Mouse (Mus musculus) midbrain, embryonic 16.5 days (tissue): Measurements from ENCODE around the gene Igsf21. TPM values are rescaled to one million over a fixed set of nuclear protein-coding genes. Genes with fewer than 3 reads are reported as not detected.

Source experiments
- ATAC-seq: fragments of 200-750 bp; cut with Nextera tagmentation; 2 replicates; pipeline ENCODE4 v1.8.0; 2017; ENCODE audit warnings: moderate TSS enrichment
- H3K27ac ChIP-seq: fragments of 300-500 bp; sonication (generic); 2 replicates; pipeline ENCODE4 v1.5.1; 2014; ENCODE audit warnings: mild to moderate bottlenecking, low read length, mixed read lengths
- H3K27me3 ChIP-seq: fragments of 300-500 bp; sonication (generic); 2 replicates; pipeline ENCODE4 v1.6.1; 2014; ENCODE audit warnings: low read depth, low read length, mixed read lengths; ENCODE audit not compliant: control insufficient read depth, insufficient read depth
- H3K36me3 ChIP-seq: fragments of 300-500 bp; sonication (generic); 2 replicates; pipeline ENCODE4 v1.6.1; 2014; ENCODE audit warnings: mild to moderate bottlenecking, low read length, moderate library complexity, mixed read lengths; ENCODE audit not compliant: control insufficient read depth, insufficient read depth
- H3K4me1 ChIP-seq: fragments of 300-500 bp; sonication (generic); 2 replicates; pipeline ENCODE4 v1.6.1; 2014; ENCODE audit warnings: mild to moderate bottlenecking, low read length, mixed read lengths; ENCODE audit not compliant: control insufficient read depth, insufficient read depth
- H3K4me2 ChIP-seq: fragments of 300-500 bp; sonication (generic); 2 replicates; pipeline ENCODE4 v1.6.1; 2014; ENCODE audit warnings: mild to moderate bottlenecking, low read length, mixed read lengths
- H3K4me3 ChIP-seq: fragments of 300-500 bp; sonication (generic); 2 replicates; pipeline ENCODE4 v1.5.1; 2014; ENCODE audit warnings: low read depth, mild to moderate bottlenecking, low read length, moderate library complexity, mixed read lengths
- H3K9ac ChIP-seq: fragments of 300-500 bp; sonication (generic); 2 replicates; pipeline ENCODE4 v1.6.1; 2014; ENCODE audit warnings: low read depth, low read length, mixed read lengths
- H3K9me3 ChIP-seq: fragments of 300-500 bp; sonication (generic); replicated peaks from 2 replicates; pipeline ENCODE4 v1.6.1; 2014; ENCODE audit warnings: mild to moderate bottlenecking, low read length, mixed read lengths; ENCODE audit not compliant: control insufficient read depth, poor library complexity, severe bottlenecking
- WGBS: fragments of 180-500 bp; shearing (Covaris S2); extraction: QIAGEN DNeasy Blood & Tissue Kit; methylation state at CpG from one replicate; pipeline ENCODE4 v1.1.7; 2014; 5-methylcytosine and 5-hydroxymethylcytosine counted together
- polyA plus RNA-seq: library from polyadenylated mRNA; unstranded; fragments of >200 nt; fragmentation: Nextera tagmentation; extraction: Ambion mirVana; gene quantifications from 2 replicates; pipeline ENCODE4 v1.2.1, GENCODE M21; 2015

The Igsf21 gene
- polyA plus RNA-seq, 1 experiment from 2014 or later = 119 TPM

- no peak overlapping the region for H3K9ac ChIP-seq
- ATAC-seq = 0 out of 2 replicates have a peak, but pooled peaks have one; percentile 6
- no peaks in the 10 kb centered on the region for H3K36me3 ChIP-seq
- H3K27me3 ChIP-seq = no peaks in the 10 kb centered on the region
- no peak overlapping the region for H3K27ac ChIP-seq
- WGBS = 68% methylated on average over 6 of the region's 6 CpGs
- H3K4me1 ChIP-seq = peaks cover 13% of the 10 kb centered on the region; the same call in 1 of the 2 replicates
- H3K4me3 ChIP-seq = no peak overlapping the region
- no peak overlapping the region for H3K4me2 ChIP-seq
- H3K9me3 ChIP-seq = no peaks in the 10 kb centered on the region
These were observed 170.2 kb downstream of the Igsf21 start for GRCm38 (mm10) chr4:140076428-140076827.

DNA sequence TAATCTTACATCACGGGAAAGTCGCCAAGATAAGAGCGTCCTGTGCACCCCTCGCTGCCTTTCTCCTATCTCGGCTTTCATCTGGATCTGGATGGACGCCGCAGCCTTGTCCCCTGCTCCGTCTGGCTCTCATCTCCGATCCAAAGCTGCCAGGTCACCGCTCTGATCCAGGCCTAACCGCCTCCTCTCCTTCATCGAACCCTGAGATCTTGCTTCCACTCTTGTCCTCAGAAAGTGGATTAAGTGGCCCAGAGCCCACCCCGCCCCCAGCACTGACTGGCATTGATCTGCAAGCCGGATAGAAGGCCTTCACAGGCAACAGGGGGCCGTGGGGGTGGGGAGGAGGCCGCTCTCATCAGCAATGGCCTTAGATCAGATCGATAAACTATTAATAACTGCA lies 175.5 kb downstream of the Igsf21 start:
- no peak overlapping the region for H3K4me2 ChIP-seq
- no peaks in the 10 kb centered on the region for H3K27me3 ChIP-seq
- no peak for ATAC-seq
- H3K4me3 ChIP-seq = no peak overlapping the region
- WGBS = 17% methylated on average over 17 of the region's 17 CpGs
- no peaks in the 10 kb centered on the region for H3K9me3 ChIP-seq
- peak overlapping the region; percentile 12; the same call in 1 of the 2 replicates for H3K27ac ChIP-seq
- H3K4me1 ChIP-seq = peaks cover 14% of the 10 kb centered on the region
- peaks cover 4% of the 10 kb centered on the region; the same call in 1 of the 2 replicates for H3K36me3 ChIP-seq
- no peak overlapping the region for H3K9ac ChIP-seq

DNA sequence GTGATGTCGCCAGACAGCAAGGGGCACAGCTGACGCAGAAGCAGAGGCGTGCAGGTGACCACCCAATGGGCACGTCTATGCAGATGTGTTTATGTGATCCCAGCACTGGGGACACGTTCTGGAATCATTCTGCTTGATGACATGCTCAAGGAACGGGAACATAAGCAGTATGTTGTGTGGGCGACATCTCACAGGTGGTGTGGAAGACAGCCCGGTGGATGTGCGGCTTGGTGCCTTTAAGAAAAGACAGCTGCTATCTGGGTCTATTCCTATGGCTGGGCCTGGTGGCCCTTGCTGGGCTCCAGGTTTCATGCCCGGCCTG lies 176.3 kb downstream of the Igsf21 start:
- peak; percentile 29 for ATAC-seq
- 38% methylated on average over 10 of the region's 10 CpGs for WGBS

GRCm38 (mm10) chr4:140069563-140070330 lies 176.8 kb downstream of the Igsf21 start:
- 13% methylated on average over 15 of the region's 15 CpGs for WGBS
- H3K4me3 ChIP-seq = no peak overlapping the region
- peaks cover 4% of the 10 kb centered on the region; the same call in 1 of the 2 replicates for H3K36me3 ChIP-seq
- H3K4me1 ChIP-seq = peaks cover 14% of the 10 kb centered on the region
- no peak overlapping the region for H3K9ac ChIP-seq
- peak; percentile 88 for ATAC-seq
- H3K27ac ChIP-seq = peak overlapping the region; percentile 36; the same call in 1 of the 2 replicates
- H3K4me2 ChIP-seq = no peak overlapping the region
- no peaks in the 10 kb centered on the region for H3K27me3 ChIP-seq
- no peaks in the 10 kb centered on the region for H3K9me3 ChIP-seq

More for the DNA sequence above, 176.3 kb downstream of the Igsf21 start:
- peaks cover 14% of the 10 kb centered on the region for H3K4me1 ChIP-seq
- H3K9me3 ChIP-seq = no peaks in the 10 kb centered on the region
- peak overlapping the region; percentile 36; the same call in 1 of the 2 replicates for H3K27ac ChIP-seq
- H3K4me2 ChIP-seq = no peak overlapping the region
- H3K9ac ChIP-seq = no peak overlapping the region
- no peak overlapping the region for H3K4me3 ChIP-seq
- peaks cover 4% of the 10 kb centered on the region; the same call in 1 of the 2 replicates for H3K36me3 ChIP-seq
- H3K27me3 ChIP-seq = no peaks in the 10 kb centered on the region

DNA sequence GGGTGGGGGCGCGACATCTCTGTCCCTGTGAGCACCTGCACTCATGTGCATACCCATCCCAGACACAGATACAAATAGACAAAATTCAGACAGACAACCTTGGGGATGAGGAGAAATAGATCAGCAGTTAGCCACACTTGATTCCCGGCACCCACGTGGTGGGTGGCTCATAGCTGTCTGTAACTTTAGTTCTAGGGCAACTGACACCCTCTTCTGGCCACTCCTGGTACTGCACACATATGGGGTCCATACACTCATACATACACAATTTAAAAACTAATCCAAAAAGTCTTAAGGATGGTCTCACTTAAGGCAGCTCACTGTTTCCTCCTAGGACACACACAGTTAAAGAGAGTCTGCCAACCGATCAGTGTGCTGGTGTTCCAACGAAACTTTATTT lies 178.1 kb downstream of the Igsf21 start:
- Histone ChIP-seq H3K27me3 (no peaks in the 10 kb centered on the region), H3K27ac (no peak overlapping the region), H3K9me3 (no peaks in the 10 kb centered on the region), H3K4me3 (no peak overlapping the region), H3K9ac (no peak overlapping the region), H3K36me3 (peaks cover 4% of the 10 kb centered on the region; the same call in 1 of the 2 replicates), H3K4me2 (no peak overlapping the region), H3K4me1 (peaks cover 14% of the 10 kb centered on the region)
- WGBS = 97% methylated on average over 6 of the region's 6 CpGs
- ATAC-seq = no peak

GRCm38 (mm10) chr4:140066011-140066410 lies 180.6 kb downstream of the Igsf21 start:
- H3K9me3 ChIP-seq = no peaks in the 10 kb centered on the region
- H3K4me2 ChIP-seq = no peak overlapping the region
- peaks cover 10% of the 10 kb centered on the region for H3K4me1 ChIP-seq
- H3K9ac ChIP-seq = no peak overlapping the region
- peaks cover 4% of the 10 kb centered on the region; the same call in 1 of the 2 replicates for H3K36me3 ChIP-seq
- no peak overlapping the region for H3K4me3 ChIP-seq
- 88% methylated on average over 12 of the region's 12 CpGs for WGBS
- H3K27ac ChIP-seq = no peak overlapping the region
- ATAC-seq = no peak
- no peaks in the 10 kb centered on the region for H3K27me3 ChIP-seq

DNA sequence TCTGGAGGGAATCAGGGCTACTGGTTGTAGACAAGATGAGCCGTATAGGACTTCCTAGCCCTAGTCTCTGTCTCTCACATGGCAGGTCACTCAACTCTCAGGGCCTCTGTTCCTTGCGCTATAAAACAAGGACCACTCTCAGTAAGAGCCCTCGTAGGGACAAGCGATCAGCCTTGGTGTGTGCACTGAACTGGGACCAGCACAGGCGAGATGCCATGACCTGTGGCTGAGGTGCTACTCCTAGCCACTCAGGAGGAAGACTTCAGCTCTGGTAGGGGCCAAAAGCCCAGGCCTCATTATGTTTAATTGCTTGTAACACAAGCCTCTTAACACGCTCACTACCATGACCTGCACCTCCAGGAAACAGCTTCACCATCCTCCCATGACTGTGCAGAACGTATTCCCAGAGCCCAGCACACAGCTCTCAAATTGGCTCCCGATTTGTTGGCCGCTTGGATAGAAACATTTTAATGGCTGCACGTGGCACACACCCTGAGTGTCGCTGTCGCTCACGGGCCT lies 183.4 kb downstream of the Igsf21 start:
- Histone ChIP-seq H3K9ac (no peak overlapping the region), H3K36me3 (peaks cover 4% of the 10 kb centered on the region; the same call in 1 of the 2 replicates), H3K27me3 (no peaks in the 10 kb centered on the region), H3K4me2 (no peak overlapping the region), H3K27ac (no peak overlapping the region), H3K4me3 (no peak overlapping the region), H3K9me3 (no peaks in the 10 kb centered on the region), H3K4me1 (no peaks in the 10 kb centered on the region; the same call in 1 of the 2 replicates)
- no peak for ATAC-seq
- 83% methylated on average over 13 of the region's 13 CpGs for WGBS

- Histone ChIP-seq H3K4me2 (no peak overlapping the region), H3K36me3 (no peaks in the 10 kb centered on the region), H3K27ac (no peak overlapping the region), H3K4me3 (no peak overlapping the region), H3K27me3 (no peaks in the 10 kb centered on the region), H3K9ac (no peak overlapping the region), H3K9me3 (no peaks in the 10 kb centered on the region), H3K4me1 (no peaks in the 10 kb centered on the region; the same call in 1 of the 2 replicates)
- no peak for ATAC-seq
- WGBS = 73% methylated on average over 5 of the region's 5 CpGs
These were observed 186.3 kb downstream of the Igsf21 start for GRCm38 (mm10) chr4:140060251-140060650.

GRCm38 (mm10) chr4:140053042-140053441 lies 193.5 kb downstream of the Igsf21 start:
- no peaks in the 10 kb centered on the region for H3K27me3 ChIP-seq
- no peaks in the 10 kb centered on the region for H3K4me1 ChIP-seq
- 70% methylated on average over 7 of the region's 7 CpGs for WGBS
- no peak overlapping the region for H3K4me2 ChIP-seq
- ATAC-seq = no peak
- H3K27ac ChIP-seq = no peak overlapping the region
- no peaks in the 10 kb centered on the region for H3K36me3 ChIP-seq
- no peak overlapping the region for H3K4me3 ChIP-seq
- H3K9ac ChIP-seq = no peak overlapping the region
- no peaks in the 10 kb centered on the region; the same call in 1 of the 2 replicates for H3K9me3 ChIP-seq
